Mouse (Mus musculus) cerebellum, adult 2 months (tissue): ENCODE measurements around the gene Hoxa3.

Experiments used
- CTCF ChIP-seq: fragments of 200-500 bp; IDR thresholded peaks from 2 replicates; pipeline ENCODE4 v1.5.1; 2011; ENCODE audit warnings: low read depth, mild to moderate bottlenecking, control low read depth, low read length, moderate library complexity, borderline replicate concordance; ENCODE audit not compliant: insufficient read depth
- POLR2A ChIP-seq: fragments of 200-500 bp; IDR thresholded peaks from 2 replicates; pipeline ENCODE4 v1.6.1; 2011; ENCODE audit warnings: low read length, control low read depth, borderline replicate concordance; ENCODE audit not compliant: insufficient read depth

GRCm38 (mm10) chr6:52246403-52246803 lies 33.3 kb upstream of the Hoxa3 start:
- TF ChIP-seq CTCF (no peak), POLR2A (no peak)
